Mouse (Mus musculus): ENCODE data around the gene Mmp14. TPM values are rescaled to one million over a fixed set of nuclear protein-coding genes. Genes with fewer than 3 reads are reported as not detected.

The Mmp14 gene
- total RNA-seq (2021), result 10 to 100 TPM; 16.5 to 23.6 TPM

DNA sequence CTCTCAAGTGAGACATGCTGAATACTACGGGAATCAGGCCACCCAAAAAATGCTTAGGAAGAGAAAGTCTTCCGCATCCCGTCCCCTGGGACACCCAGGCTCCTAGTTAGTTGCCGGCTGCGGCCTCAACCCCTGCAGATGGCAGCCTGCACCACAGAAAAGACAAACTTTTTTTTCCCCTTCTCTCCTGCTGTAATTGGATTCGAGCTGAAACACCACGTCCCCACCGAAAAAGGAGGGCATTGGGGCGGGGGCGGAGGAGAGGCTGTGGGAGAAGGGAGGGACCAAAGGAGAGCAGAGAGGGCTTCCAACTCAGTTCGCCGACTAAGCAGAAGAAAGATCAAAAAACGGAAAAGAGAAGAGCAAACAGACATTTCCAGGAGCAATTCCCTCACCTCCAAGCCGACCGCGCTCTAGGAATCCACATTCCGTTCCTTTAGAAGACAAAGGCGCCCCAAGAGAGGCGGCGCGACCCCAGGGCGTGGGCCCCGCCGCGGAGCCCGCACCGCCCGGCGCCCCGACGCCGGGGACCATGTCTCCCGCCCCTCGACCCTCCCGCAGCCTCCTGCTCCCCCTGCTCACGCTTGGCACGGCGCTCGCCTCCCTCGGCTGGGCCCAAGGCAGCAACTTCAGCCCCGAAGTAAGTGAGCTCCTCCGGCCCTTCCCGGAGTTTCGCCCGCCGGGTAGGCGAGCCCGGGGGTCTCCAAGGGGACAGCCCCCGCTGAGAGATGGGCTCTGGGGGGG, at the start of gene Mmp14:
Mmp14 (plus strand) TSS at position 279 of the 744 bp plus-strand sequence.
- DNase-seq (ENCODE audit: low spot score), result peak; percentile 57
- intact Hi-C loops (cut with DNase I), result no loop called here

DNA sequence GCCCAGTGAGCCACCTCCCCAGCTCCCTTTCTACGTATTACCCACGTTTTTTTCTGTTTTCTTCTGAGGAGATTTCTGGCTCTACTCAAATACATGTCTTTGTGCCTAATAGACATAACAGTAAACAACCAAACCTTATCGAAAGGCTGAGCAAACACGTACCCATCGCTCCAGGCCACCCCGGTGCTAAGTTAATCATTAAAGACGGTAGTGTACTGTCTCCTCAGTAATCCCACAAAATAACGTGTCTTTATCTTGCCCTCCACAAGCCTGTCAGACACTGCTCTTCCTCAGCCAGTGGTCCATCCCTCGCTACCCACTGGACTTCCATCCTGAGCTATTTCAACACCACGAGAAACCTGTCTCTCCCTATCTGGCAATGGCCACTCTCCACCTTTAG, 49.6 kb upstream of the Mmp14 start:
- intact Hi-C loops (cut with DNase I), result no loop called here
- no peak for DNase-seq (ENCODE audit: low spot score)

DNA sequence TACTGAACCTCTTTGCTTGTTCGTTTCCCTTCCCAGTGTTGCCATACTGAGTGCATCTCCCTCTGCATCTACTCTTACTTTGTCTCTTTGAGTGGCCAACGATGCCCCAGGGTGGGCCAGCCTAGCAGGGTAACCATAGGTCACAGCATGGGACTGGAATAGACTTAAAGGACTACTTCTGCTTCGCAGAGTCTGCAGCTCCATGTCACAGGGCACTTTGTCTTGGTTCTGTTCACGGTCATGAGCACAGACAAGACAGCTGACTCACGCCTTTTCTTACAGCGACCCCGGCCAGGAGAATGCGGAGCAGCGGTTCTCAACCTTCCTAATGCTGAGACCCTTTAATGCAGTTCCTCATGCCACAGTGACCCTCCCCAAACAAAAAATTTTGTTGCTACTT, 48.8 kb upstream of the Mmp14 start:
- intact Hi-C loops (cut with DNase I), result no loop called here
- DNase-seq (ENCODE audit: low spot score), result no peak

DNA sequence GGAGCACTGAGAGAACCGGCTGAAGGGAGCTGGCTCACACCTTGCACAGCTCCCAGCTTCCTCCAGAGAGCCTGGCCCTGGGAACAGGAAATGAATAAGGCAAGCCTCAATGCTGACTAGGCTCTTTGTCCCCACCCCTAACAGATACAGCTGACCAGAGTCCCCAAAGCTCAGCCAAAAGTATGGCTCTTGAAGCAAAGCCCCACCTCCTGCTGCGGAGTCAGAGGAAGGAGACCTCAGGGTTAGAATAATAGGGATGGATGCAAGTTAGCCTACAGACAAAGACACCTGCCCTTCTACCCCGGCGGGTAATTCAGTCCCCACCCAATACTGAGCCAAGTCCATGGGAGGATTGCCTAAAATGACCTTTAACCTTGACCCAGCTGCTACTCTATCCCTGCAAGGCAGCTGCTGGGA, 48.0 kb upstream of the Mmp14 start:
- DNase-seq (ENCODE audit: low spot score), result no peak

DNA sequence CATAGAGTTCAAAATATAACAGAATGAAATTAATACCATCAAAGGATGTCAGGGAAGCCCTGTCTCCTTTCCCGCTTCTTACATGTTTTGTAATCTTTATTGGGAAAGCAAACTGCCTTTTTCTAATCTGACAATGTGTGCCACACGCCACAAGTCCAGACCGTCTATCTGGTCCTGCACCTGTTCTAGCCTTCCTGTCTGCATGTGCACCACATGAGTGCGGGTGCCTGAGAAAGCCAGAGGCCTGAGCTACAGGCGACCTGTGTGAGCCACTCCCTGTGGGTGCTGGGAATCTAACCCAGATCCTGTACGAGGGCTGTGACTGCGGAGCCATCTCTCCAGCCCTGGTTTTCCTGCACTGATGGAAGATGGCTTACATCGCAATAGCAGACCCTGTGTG, 47.0 kb upstream of the Mmp14 start:
- intact Hi-C loops (cut with DNase I), result no loop called here
- no peak for DNase-seq (ENCODE audit: low spot score)

More for the DNA sequence above, 48.0 kb upstream of the Mmp14 start:
- intact Hi-C loops (cut with DNase I), result no loop called here

DNA sequence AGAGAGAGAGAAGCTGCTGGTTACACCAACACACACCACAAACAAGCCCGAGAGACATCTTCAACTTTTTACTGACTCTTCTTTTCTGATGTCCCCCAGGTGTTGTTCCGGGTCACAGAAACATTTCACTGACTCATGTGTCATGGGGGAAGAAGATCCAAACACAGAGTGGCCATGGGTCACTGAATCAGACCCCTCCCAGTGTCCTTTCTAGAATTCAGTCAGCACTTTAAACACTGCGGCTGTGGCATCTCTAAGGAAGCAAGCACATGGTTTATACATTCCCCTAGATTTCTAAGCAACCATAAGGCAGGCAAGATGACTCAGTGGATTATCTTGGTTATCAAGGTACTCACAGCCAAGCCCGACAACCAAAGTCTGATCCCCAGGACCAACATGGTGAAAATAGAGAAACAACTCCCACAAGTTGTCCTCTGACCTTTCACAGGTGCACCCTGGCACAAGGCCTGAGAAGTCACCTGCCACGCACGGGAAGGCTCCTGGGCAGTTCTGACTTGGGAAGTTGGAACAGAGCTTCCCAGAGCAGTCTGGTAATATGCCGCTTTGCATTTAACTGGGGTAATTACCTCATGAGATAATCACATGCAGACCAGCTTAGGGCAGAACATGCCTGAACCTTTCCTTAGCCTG, 45.3 kb upstream of the Mmp14 start:
- DNase-seq (ENCODE audit: low spot score), result no peak
- intact Hi-C loops (cut with DNase I), result no loop called here

DNA sequence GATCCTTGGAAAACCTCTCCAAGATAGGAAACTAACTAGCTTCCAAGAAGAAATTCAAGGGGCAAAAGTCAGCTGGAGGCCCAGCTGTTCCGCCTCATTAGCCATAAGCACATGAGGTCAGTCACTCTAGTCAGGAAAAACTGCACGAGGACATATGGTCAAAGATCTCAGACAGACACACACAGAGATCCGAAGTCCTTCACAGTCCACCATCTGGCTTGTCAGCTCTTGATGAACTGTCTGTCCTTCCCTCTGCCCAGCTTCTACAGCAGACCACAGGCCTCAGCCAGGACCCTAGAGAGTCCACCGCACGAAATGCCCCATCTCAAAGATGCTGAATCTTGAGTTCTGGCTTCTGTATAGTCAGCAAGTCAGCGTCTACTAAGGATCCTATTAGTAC, 43.9 kb upstream of the Mmp14 start:
- no peak for DNase-seq (ENCODE audit: low spot score)
- intact Hi-C loops (cut with DNase I), result no loop called here

DNA sequence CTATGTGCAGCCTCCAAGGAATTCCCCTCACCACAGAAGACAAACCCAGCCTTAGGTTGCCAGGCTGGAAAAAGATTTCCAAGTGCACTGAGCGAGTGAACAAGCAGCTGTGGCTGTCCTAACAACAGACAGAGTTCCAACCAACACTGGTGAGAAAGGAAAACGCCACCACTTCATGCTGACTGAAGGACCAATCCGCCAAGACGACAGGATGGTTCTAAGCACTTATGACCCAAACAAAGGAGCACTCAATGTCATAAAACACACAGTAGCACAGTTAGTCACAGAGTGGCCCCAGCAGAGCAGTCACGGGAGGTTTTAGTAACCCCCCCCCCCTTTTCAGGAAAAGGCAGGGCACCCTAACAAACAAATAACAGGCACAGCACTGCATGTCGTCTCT, 40.6 kb upstream of the Mmp14 start:
- DNase-seq (ENCODE audit: low spot score), result no peak
- intact Hi-C loops (cut with DNase I), result no loop called here

DNA sequence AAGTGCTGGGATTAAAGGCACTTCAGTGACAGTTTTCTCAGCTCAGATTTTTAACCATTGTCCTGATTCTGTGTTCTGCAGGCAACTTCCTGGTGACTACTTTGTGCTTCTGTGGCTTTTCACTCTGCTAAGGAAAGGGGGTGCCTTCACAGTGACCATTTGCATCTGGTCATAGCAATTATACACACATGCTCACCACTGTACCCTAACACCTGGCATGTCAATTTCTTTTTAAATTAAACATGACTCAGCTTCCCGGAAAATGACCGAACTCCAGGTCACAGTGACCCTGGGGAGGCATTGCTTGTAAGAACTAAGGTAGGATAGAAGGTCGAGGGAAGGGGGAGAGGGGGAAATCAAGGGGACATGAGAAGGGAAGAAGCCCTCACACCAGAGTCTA, 37.6 kb upstream of the Mmp14 start:
- no peak for DNase-seq (ENCODE audit: low spot score)
- intact Hi-C loops (cut with DNase I), result no loop called here

DNA sequence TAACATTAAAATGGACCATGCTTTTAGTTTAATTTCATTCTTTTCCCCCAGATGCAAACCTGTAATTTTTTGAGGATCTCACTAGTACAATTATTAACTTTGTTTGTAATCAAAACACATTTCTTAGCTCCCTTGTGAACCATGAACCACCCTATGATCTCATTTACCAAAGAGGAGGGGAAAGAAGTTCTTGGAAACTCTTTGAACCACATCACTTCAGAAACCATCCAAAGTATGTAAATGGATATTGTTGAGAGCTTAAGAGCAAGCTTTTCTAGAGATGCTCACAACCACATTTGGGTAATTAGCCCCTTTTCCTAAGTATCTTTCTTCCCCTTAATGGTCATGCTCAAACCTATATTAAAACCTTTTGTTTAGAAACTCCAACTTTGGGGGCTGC, 37.1 kb upstream of the Mmp14 start:
- intact Hi-C loops (cut with DNase I), result no loop called here
- DNase-seq (ENCODE audit: low spot score), result no peak

DNA sequence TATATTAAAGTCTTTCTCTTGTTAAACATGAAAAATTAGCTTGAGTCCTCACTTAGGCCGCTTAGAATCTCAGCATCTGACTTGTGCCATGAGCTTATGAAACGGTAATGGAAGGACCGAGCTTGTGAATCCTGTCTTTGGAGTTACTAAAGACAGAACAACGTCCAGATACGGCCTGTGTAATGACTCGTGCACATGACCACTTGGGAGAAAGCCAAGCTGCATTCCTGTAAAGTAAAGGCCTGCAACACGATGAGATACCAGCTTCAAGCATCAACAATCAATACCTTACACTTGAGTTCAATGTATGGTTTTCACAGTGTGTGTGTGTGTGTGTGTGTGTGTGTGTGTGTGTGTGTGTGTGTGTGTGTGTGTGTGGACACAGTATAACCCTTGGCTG, 34.7 kb upstream of the Mmp14 start:
- intact Hi-C loops (cut with DNase I), result no loop called here

DNA sequence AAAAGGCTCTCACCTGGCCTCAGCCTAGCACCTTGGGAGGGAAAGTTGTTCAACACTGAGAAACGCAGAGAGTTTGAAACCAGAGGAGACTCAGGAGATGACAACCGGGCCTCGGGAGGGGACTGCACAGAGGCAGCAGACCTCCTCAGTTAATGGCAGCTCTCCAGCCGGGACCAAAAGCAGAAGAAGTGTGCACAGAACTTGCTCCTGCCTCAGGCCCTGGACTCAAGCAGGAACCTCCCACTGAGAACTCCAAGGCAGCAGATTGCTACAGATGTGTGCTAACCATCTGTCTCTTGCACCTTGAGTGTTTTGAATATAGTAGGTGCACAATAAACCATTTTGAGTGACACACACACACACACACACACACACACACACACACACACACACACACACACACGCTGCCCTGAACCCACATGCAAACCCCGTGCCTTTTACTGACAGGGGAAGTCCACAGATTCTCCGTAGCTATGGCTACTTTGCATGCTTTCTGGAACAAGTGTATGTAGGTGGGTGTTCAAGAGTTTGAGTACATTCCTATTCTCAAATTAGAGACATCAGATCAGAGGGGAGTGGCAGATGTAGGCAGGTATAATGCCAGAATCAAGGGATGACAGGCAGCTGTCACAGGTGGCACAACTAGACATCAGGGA, 33.4 kb upstream of the Mmp14 start:
- no peak for DNase-seq (ENCODE audit: low spot score)
- intact Hi-C loops (cut with DNase I), result no loop called here

More for the DNA sequence above, 34.7 kb upstream of the Mmp14 start:
- no peak for DNase-seq (ENCODE audit: low spot score)

DNA sequence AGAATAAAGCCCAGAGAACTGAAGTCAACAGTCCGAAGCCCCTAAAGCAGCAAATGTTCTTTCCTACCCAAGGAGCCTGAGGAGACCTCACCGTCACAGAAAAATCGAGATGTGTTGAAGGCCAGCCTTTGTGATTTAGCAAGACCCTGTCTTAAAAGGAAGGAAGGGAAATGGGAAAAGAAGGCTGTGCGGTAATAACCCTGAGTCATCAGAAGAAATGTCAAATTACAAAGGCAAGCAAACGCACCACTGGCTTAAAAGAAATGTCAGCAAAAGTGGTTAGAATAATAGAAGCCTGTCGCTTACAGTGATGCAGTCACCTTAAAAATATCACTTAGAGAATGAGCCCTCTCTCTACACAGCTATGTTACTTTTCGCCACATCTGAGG, 32.9 kb upstream of the Mmp14 start:
- DNase-seq (ENCODE audit: low spot score), result no peak
- intact Hi-C loops (cut with DNase I), result no loop called here

DNA sequence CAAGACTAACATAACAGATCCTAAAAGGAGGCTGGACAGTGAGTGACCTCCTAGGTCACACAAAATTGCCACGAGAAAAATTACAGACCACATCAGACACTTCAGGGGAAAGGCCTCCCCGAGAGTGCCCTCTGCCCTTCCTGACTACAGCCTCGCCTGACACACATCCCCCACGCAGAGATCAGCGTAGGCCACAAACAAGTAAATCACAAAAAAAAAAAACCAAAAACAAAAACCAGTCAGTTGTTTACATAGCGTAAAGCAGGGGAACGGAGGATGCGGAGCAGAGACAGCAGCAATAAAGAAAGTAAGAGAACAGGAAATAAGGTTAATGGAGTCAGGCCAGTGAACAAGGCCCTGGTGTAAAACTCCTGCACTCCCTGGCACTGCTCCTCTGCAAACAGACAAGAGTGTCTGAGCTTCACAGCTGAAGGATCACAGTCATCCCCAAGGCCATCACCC, 32.5 kb upstream of the Mmp14 start:
- intact Hi-C loops (cut with DNase I), result no loop called here

DNA sequence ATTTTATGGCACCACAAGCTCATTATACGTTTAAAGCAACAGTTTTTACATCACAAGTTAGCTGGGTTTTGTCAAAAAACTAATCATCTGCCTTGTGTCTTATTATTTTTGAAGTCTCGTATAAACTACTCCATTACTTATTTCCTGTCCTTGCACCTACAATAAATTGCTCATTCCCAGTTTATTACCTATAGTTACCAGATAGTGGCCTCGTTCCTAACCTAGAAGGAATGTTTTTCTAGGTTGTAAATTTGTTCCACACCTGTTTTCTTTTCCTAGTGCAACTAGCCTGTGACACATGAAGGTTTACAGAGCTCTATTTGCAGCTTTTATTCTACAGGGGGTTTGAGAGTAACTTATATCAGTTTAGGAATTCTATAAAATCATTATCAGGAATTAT, 29.7 kb upstream of the Mmp14 start:
- no peak for DNase-seq (ENCODE audit: low spot score)
- intact Hi-C loops (cut with DNase I), result no loop called here

More for the DNA sequence above, 32.5 kb upstream of the Mmp14 start:
- no peak for DNase-seq (ENCODE audit: low spot score)

DNA sequence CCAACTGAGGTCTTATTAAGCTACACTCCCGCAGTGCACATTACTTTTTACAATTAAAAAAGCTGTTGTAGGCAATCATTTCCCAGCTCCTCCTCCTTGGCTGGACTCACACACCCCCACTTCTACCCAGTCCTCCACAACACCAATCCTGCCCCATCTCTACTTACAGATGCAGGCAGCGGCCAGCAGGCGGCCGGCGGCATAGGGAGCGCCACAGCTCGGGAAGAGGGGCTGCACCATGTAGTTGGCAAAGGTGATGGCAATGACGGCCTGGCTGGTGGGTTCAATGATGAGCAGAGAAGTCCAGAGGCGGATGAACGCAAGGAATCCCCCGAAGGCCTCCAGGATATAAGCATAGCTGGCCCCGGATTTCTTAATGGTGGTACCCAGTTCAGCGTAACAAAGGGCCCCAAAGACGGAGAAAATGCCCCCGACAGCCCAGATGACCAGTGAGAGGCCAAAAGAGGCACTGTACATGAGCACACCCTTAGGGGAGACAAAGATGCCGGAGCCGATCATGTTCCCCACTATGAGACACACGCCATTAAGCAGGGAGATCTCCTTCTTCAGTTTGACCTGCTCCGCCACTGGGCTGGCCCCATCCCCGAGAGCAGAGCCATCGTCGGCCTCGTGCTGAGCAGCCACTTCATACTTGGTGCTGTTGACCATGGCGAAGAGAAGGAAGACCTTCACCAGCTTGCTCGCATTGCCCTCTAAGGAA, 22.9 kb upstream of the Mmp14 start:
- no peak for DNase-seq (ENCODE audit: low spot score)
- intact Hi-C loops (cut with DNase I), result no loop called here

DNA sequence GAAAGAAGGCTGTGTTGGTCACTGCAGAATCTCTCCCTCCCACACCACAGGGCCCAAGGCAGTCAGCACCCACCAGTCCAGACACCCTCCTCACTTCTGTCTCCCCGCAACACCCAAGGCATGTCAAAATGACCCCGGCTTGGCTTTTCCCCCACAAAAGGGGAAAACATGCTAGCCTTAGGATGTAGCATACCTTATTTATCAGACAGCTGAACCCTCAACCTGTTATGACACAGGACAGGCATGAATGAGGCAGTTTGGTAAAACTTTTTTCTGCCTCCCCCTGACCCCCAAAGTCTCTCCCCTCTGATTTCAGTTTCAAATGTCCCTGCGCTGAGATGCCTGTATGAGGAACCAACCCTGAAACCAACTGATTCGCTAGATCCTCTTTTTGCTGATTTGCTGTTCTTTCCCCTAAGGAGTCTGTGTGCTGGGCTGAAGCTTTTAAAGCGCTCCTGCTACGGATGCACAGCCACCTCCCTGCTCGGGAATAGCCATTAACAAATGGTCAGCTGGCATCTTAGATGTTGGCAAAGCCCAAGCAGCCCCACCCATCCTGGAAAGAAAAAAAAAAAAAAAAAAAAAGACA, 22.3 kb upstream of the Mmp14 start:
- DNase-seq (ENCODE audit: low spot score), result no peak

DNA sequence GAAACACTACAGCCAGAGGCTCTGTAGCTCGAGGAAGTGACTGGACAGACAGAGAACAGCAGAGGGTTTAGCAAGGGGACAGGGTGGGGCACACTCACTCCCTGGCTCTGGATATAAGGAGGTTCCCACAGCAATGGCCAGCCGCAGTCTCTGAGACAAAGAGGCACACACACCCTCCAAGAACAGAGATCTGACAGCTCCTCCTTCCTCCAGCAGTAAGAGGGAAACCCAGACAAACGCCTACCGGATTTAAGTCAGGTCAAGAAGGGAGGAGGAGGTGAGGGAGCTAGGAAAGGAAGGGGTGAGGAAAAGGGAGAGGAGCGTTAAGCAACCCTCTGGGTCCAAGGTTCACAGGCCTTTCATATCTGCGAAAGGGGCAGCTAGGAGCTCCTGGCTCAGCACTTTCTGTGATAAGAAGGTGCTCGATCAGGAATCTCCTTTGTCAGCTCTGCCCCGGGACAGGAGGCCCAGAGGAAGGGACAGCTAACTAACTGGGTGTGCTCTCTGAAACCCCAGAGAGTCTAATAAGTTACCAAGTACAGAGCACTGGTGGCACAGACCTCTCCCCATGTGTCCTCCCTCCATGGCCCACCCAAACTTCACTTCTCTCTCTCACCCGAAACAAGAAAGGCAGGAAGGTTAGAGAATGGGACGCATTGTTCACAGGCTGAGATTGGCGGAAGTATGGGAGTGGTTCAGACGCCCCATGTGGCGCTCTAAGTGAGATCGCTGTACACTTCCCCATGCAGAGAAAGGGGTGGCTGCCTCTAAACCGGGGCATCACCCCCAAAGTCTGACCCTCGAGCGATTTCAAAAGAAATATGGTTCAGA, 21.2 kb upstream of the Mmp14 start:
- peak; percentile 46 for DNase-seq (ENCODE audit: low spot score)
- intact Hi-C loops (cut with DNase I), result loop anchor here (5.0 kb wide), 1 partner anchor 37 kb away; no protein-coding TSS in a partner anchor

More for the DNA sequence above, 22.3 kb upstream of the Mmp14 start:
- intact Hi-C loops (cut with DNase I), result no loop called here

DNA sequence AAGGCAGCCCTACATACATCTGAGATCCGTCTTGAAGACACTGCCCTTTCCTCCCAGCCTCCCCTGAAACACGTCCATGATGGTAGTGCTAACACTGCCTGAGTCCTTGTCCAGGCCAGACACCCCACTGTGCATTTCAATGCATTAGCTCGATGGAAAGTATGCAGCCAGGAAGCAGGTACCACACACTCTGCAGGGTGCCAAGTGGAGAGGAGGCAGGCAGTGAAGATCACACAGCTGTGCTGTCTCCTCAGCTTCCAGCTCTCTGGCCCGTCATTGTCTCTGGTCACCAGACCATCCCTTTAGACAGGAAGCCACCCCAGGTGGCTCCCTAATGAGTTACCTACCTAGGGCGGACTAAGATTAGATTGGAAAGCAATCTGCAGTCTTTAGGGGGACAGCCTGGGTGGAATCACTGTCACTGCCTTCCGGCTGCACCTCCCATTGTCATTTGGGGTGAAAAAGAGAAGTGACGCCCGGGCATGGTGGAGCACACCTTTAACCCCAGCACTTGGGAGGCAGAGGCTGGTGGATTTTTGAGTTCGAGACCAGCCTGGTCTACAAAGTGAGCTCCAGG, 19.3 kb upstream of the Mmp14 start:
- intact Hi-C loops (cut with DNase I), result loop anchor here (1.0 to 5.0 kb wide), 3 partner anchors 35 to 183 kb away; no protein-coding TSS in a partner anchor
- no peak for DNase-seq (ENCODE audit: low spot score)

Data from heart, postnatal 25 days (tissue).